Mouse (Mus musculus) thymus, postnatal 25 days (tissue): ENCODE data around the gene Plagl1.
A peak's percentile ranks its signal among the peaks of the same experiment; 100 is the strongest.

Experiments
- DNase-seq: peaks from one replicate; pipeline ENCODE4 v3.0.0; 2022

Plagl1 gene

GRCm38 (mm10) chr10:13135751-13136150 lies 75.4 kb downstream of the Plagl1 start:
- DNase-seq: no peak

- no peak for DNase-seq
These were observed 77.6 kb downstream of the Plagl1 start for GRCm38 (mm10) chr10:13137906-13138305.

- DNase-seq: no peak
These were observed 80.1 kb downstream of the Plagl1 start for GRCm38 (mm10) chr10:13140434-13140833.

GRCm38 (mm10) chr10:13150435-13150834 lies 90.1 kb downstream of the Plagl1 start:
- no peak for DNase-seq

GRCm38 (mm10) chr10:13151353-13151752 lies 91.0 kb downstream of the Plagl1 start:
- DNase-seq: no peak

GRCm38 (mm10) chr10:13152811-13153364 lies 92.6 kb downstream of the Plagl1 start:
- no peak for DNase-seq

GRCm38 (mm10) chr10:13155377-13155776 lies 95.1 kb downstream of the Plagl1 start:
- DNase-seq: no peak

- no peak for DNase-seq
These were observed 100.6 kb downstream of the Plagl1 start for GRCm38 (mm10) chr10:13160913-13161312.

- no peak for DNase-seq
These were observed 101.7 kb downstream of the Plagl1 start for GRCm38 (mm10) chr10:13162031-13162430.

GRCm38 (mm10) chr10:13168461-13168860 lies 108.2 kb downstream of the Plagl1 start:
- DNase-seq: no peak

GRCm38 (mm10) chr10:13170739-13171448 lies 110.6 kb downstream of the Plagl1 start:
- peak; percentile 4 for DNase-seq

- no peak for DNase-seq
These were observed 111.2 kb downstream of the Plagl1 start for GRCm38 (mm10) chr10:13171461-13171860.

- DNase-seq: peak; percentile 4
These were observed 112.5 kb downstream of the Plagl1 start for GRCm38 (mm10) chr10:13172798-13173221.

GRCm38 (mm10) chr10:13175866-13176265 lies 115.6 kb downstream of the Plagl1 start:
- DNase-seq: no peak

- no peak for DNase-seq
These were observed 117.8 kb downstream of the Plagl1 start, which contains the start of gene Zc2hc1b for GRCm38 (mm10) chr10:13177973-13178624. Gene Zc2hc1b, minus strand, starts transcription at chr10:13178023.

GRCm38 (mm10) chr10:13180211-13180610 lies 119.9 kb downstream of the Plagl1 start:
- DNase-seq: no peak
